Mouse (Mus musculus) layer of hippocampus, postnatal 10 days (tissue): ENCODE data around the gene Arf6. TPM values are rescaled to one million over a fixed set of nuclear protein-coding genes. Genes with fewer than 3 reads are reported as not detected.

Experiments used
- DNase-seq, 2 experiments: peaks; one replicate each; pipeline ENCODE4 v3.0.0; 2021; ENCODE audit warnings: low spot score in 2 of 2
- microRNA-seq, 2 experiments: library from miRNA; unstranded; fragments of <30 nt; microRNA quantifications; one replicate each; pipeline ENCODE4 v1.2.0; 2021
- total RNA-seq, 2 experiments: library from RNA; stranded (reverse); gene quantifications; 2 replicates each; pipeline ENCODE4 v1.2.3; 2021

Gene Arf6
- total RNA-seq, 2 experiments from 2014 or later: 64.8 to 69.0 TPM

- no peak for DNase-seq
Measured at GRCm38 (mm10) chr12:69413303-69413702, 41.4 kb downstream of the Arf6 start.

GRCm38 (mm10) chr12:69414826-69415572 lies 43.0 kb downstream of the Arf6 start:
- no peak for DNase-seq

GRCm38 (mm10) chr12:69416793-69417192 lies 44.8 kb downstream of the Arf6 start:
- no peak for DNase-seq

GRCm38 (mm10) chr12:69417701-69418291 lies 45.8 kb downstream of the Arf6 start:
- DNase-seq: no peak

GRCm38 (mm10) chr12:69418606-69419005 lies 46.7 kb downstream of the Arf6 start:
- no peak for DNase-seq

GRCm38 (mm10) chr12:69419017-69419605 lies 47.2 kb downstream of the Arf6 start:
- no peak for DNase-seq

- no peak for DNase-seq
Measured at GRCm38 (mm10) chr12:69419606-69420005, 47.7 kb downstream of the Arf6 start.

GRCm38 (mm10) chr12:69420716-69421115 lies 48.8 kb downstream of the Arf6 start:
- no peak for DNase-seq

- no peak for DNase-seq
Measured at GRCm38 (mm10) chr12:69422827-69423537, 51.0 kb downstream of the Arf6 start.

Small RNA genes within 50 kb of the gene (microRNA-seq; reads per million reads assigned to microRNA genes)
- 0 reads per million in 2 experiments for gene Gm47299
- gene Gm47305: 0 reads per million in 2 experiments

Other genes with a start within 250 kb of the Arf6 start
- gene Rps29, start 213.0 kb upstream of the Arf6 start, total RNA-seq: 1,000 to 10,000 TPM; 1,110 to 1,201 TPM
- under 1 TPM; 0.80 to 0.85 TPM for gene Lrr1, start 203.3 kb upstream of the Arf6 start, total RNA-seq
- 100 to 1,000 TPM; 243 to 248 TPM for gene Rpl36al, start 188.1 kb upstream of the Arf6 start, total RNA-seq
- gene Mgat2, start 188.0 kb upstream of the Arf6 start, total RNA-seq: 10 to 100 TPM; 34.9 to 35.3 TPM
- 1 to 10 TPM; 4.0 to 6.5 TPM for gene Gm49383, start 175.0 kb upstream of the Arf6 start, total RNA-seq
- gene Dnaaf2, start 173.7 kb upstream of the Arf6 start, total RNA-seq: 1 to 10 TPM; 2.5 to 2.6 TPM
- 1 to 10 TPM; 6.5 TPM for gene Gm49384, start 167.9 kb upstream of the Arf6 start, total RNA-seq
- 1 to 10 TPM; 1.0 to 1.3 TPM for gene Pole2, start 144.0 kb upstream of the Arf6 start, total RNA-seq
- 10 to 100 TPM; 14.2 to 16.2 TPM for gene Klhdc1, start 131.0 kb upstream of the Arf6 start, total RNA-seq
- gene Klhdc2, start 75.5 kb upstream of the Arf6 start, total RNA-seq: 100 to 1,000 TPM; 132 to 134 TPM
- gene Nemf, start 15.0 kb upstream of the Arf6 start, total RNA-seq: 10 to 100 TPM; 44.7 to 52.6 TPM
- gene Gm9887, start 308 bp downstream of the Arf6 start, total RNA-seq: 1 to 10 TPM; 1.2 to 1.5 TPM
- 10 to 100 TPM; 20.6 to 23.0 TPM for gene Vcpkmt, start 210.9 kb downstream of the Arf6 start, total RNA-seq